Mouse (Mus musculus): ENCODE data around the gene Cacna1d. TPM values are rescaled to one million over a fixed set of nuclear protein-coding genes. Genes with fewer than 3 reads are reported as not detected.

Cacna1d gene
- total and polyA plus RNA-seq, 3 experiments = 0.04 to 0.66 (median 0.08) TPM

GRCm38 (mm10) chr14:30135351-30135750 lies 355.9 kb downstream of the Cacna1d start:
- in situ Hi-C loops (cut with MboI; ENCODE audit: low pct_ligation_motif_present, low pct_unique_long_range_greater_than_20kb, low sequenced_read_pairs) = no loop called here
- Histone ChIP-seq H3K4me1 (ENCODE audit: control insufficient read depth in 1 of 2, insufficient read depth in 2 of 2) (peaks cover 6 to 47% of the 10 kb centered on the region in 2 experiments), H3K4me3 (replicated peaks in 1 of 3; ENCODE audit: low read depth in 2 of 3, low read length in 2 of 3, poor library complexity in 1 of 3) (no peak overlapping the region), H3K27ac (ENCODE audit: insufficient read depth, low read depth) (no peak overlapping the region), H3K4me2 (ENCODE audit: insufficient read depth, low read depth, poor library complexity, severe bottlenecking) (no peak overlapping the region), H3K79me2 (replicated peaks; ENCODE audit: control insufficient read depth, extremely low read depth, insufficient read depth, poor library complexity, severe bottlenecking) (no peaks in the 10 kb centered on the region), H3K27me3 (replicated peaks) (no peaks in the 10 kb centered on the region), H3K36me3 (replicated peaks in 1 of 2; ENCODE audit: control insufficient read depth in 1 of 2, insufficient read depth in 1 of 2, low read length in 1 of 2) (no peaks in the 10 kb centered on the region), H3K9me3 (replicated peaks; ENCODE audit: low read length) (no peaks in the 10 kb centered on the region), H3K9ac (ENCODE audit: insufficient read depth, low read depth) (no peak overlapping the region)
- dilution Hi-C loops (cut with MboI; ENCODE audit: extremely low pct_ligation_motif_present, extremely low pct_unique_long_range_greater_than_20kb, low sequenced_read_pairs) = no loop called here
- DNase-seq (ENCODE audit: extremely low read depth) = no peak
- TF ChIP-seq NELFE (IDR thresholded peaks at IDR 0.05; ENCODE audit: low read depth, low read length) (no peak), USF1 (IDR thresholded peaks at IDR 0.05; ENCODE audit: low read depth, low read length) (no peak), JUN (IDR thresholded peaks at IDR 0.05; ENCODE audit: insufficient read depth, low read depth, low read length) (no peak), RCOR1 (conservative IDR thresholded peaks at IDR 0.05; ENCODE audit: low read depth, low read length) (no peak), KAT2A (IDR thresholded peaks at IDR 0.05; ENCODE audit: insufficient replicate concordance, low read length) (no peak), USF2 (conservative IDR thresholded peaks at IDR 0.05; ENCODE audit: low read depth, low read length) (no peak), MXI1 (IDR thresholded peaks at IDR 0.05; ENCODE audit: low read depth, low read length) (no peak), SMC3 (IDR thresholded peaks at IDR 0.05; ENCODE audit: low read depth, low read length) (no peak)

- in situ Hi-C loops (cut with MboI; ENCODE audit: low pct_ligation_motif_present, low pct_unique_long_range_greater_than_20kb, low sequenced_read_pairs) (loop anchor here (5.0 kb wide), 1 partner anchor 239 kb away; no protein-coding TSS in a partner anchor), dilution Hi-C loops (cut with MboI; ENCODE audit: extremely low pct_ligation_motif_present, extremely low pct_unique_long_range_greater_than_20kb, low sequenced_read_pairs) (no loop called here)
- peaks cover 6 to 59% of the 10 kb centered on the region in 2 experiments for H3K4me1 ChIP-seq (ENCODE audit: control insufficient read depth in 1 of 2, insufficient read depth in 2 of 2)
- H3K27me3 ChIP-seq (replicated peaks) = no peaks in the 10 kb centered on the region
- no peaks in the 10 kb centered on the region for H3K79me2 ChIP-seq (replicated peaks; ENCODE audit: control insufficient read depth, extremely low read depth, insufficient read depth, poor library complexity, severe bottlenecking)
- H3K4me3 ChIP-seq (replicated peaks in 1 of 3; ENCODE audit: low read depth in 2 of 3, low read length in 2 of 3, poor library complexity in 1 of 3) = no peak overlapping the region
- no peak overlapping the region for H3K9ac ChIP-seq (ENCODE audit: insufficient read depth, low read depth)
- no peak overlapping the region for H3K27ac ChIP-seq (ENCODE audit: insufficient read depth, low read depth)
- no peaks in the 10 kb centered on the region for H3K9me3 ChIP-seq (replicated peaks; ENCODE audit: low read length)
- H3K36me3 ChIP-seq (replicated peaks in 1 of 2; ENCODE audit: control insufficient read depth in 1 of 2, insufficient read depth in 1 of 2, low read length in 1 of 2) = no peaks in the 10 kb centered on the region
- no peak overlapping the region for H3K4me2 ChIP-seq (ENCODE audit: insufficient read depth, low read depth, poor library complexity, severe bottlenecking)
- peak; percentile 61 for DNase-seq (ENCODE audit: extremely low read depth)
- TF ChIP-seq SMC3 (IDR thresholded peaks at IDR 0.05; ENCODE audit: low read depth, low read length) (peak; percentile 68), USF1 (IDR thresholded peaks at IDR 0.05; ENCODE audit: low read depth, low read length) (no peak), CTCF (conservative IDR thresholded peaks at IDR 0.05 in 1 of 2, IDR thresholded peaks at IDR 0.05 in 1 of 2; ENCODE audit: low read depth in 2 of 2, low read length in 2 of 2) (peak; percentile 12 to 68; a peak in 2 of 4 replicates), RAD21 (IDR thresholded peaks at IDR 0.05; ENCODE audit: low read depth, low read length) (peak; percentile 61)
These were observed 357.6 kb downstream of the Cacna1d start for GRCm38 (mm10) chr14:30133684-30134083.

- in situ Hi-C loops (cut with MboI; ENCODE audit: low pct_ligation_motif_present, low pct_unique_long_range_greater_than_20kb, low sequenced_read_pairs) (loop anchor here (5.0 kb wide), 1 partner anchor 241 kb away; no protein-coding TSS in a partner anchor), dilution Hi-C loops (cut with MboI; ENCODE audit: extremely low pct_ligation_motif_present, extremely low pct_unique_long_range_greater_than_20kb, low sequenced_read_pairs) (no loop called here)
- Histone ChIP-seq H3K4me3 (replicated peaks in 1 of 3; ENCODE audit: low read depth in 2 of 3, low read length in 2 of 3, poor library complexity in 1 of 3) (no peak overlapping the region), H3K4me2 (ENCODE audit: insufficient read depth, low read depth, poor library complexity, severe bottlenecking) (no peak overlapping the region), H3K27ac (ENCODE audit: insufficient read depth, low read depth) (no peak overlapping the region), H3K9ac (ENCODE audit: insufficient read depth, low read depth) (no peak overlapping the region), H3K9me3 (replicated peaks; ENCODE audit: low read length) (no peaks in the 10 kb centered on the region), H3K4me1 (ENCODE audit: control insufficient read depth in 1 of 2, insufficient read depth in 2 of 2) (peaks cover 3 to 48% of the 10 kb centered on the region in 2 experiments; a peak in 3 of 4 replicates), H3K36me3 (replicated peaks in 1 of 2; ENCODE audit: control insufficient read depth in 1 of 2, insufficient read depth in 1 of 2, low read length in 1 of 2) (no peaks in the 10 kb centered on the region), H3K79me2 (replicated peaks; ENCODE audit: control insufficient read depth, extremely low read depth, insufficient read depth, poor library complexity, severe bottlenecking) (no peaks in the 10 kb centered on the region), H3K27me3 (replicated peaks) (no peaks in the 10 kb centered on the region)
- TF ChIP-seq CHD2 (IDR thresholded peaks at IDR 0.05; ENCODE audit: low read length) (peak; percentile 50; the same call in 1 of the 2 replicates), E2F4 (IDR thresholded peaks at IDR 0.05; ENCODE audit: insufficient replicate concordance, low read depth, low read length) (no peak), CTCF (conservative IDR thresholded peaks at IDR 0.05 in 1 of 2, IDR thresholded peaks at IDR 0.05 in 1 of 2; ENCODE audit: low read depth in 2 of 2, low read length in 2 of 2) (no peak), ZNF384 (IDR thresholded peaks at IDR 0.05; ENCODE audit: low read depth, low read length) (no peak), CHD1 (IDR thresholded peaks at IDR 0.05; ENCODE audit: low read depth, low read length) (no peak), SMC3 (IDR thresholded peaks at IDR 0.05; ENCODE audit: low read depth, low read length) (no peak), JUND (conservative IDR thresholded peaks at IDR 0.05; ENCODE audit: low read depth, low read length) (no peak), MXI1 (IDR thresholded peaks at IDR 0.05; ENCODE audit: low read depth, low read length) (no peak), ETS1 (conservative IDR thresholded peaks at IDR 0.05; ENCODE audit: low read depth, low read length) (no peak), IRF4 (IDR thresholded peaks at IDR 0.05; ENCODE audit: low read depth, low read length) (peak; percentile 15; the same call in 1 of the 2 replicates)
- peak; percentile 68 for DNase-seq (ENCODE audit: extremely low read depth)
These were observed 360.0 kb downstream of the Cacna1d start for GRCm38 (mm10) chr14:30131256-30131655.

Data from CH12.LX (cell line).